Mouse (Mus musculus) CH12.LX (cell line): ENCODE data around the gene Ube2e3. TPM values are rescaled to one million over a fixed set of nuclear protein-coding genes. Genes with fewer than 3 reads are reported as not detected.

Experiments
- DNase-seq: peaks from one replicate; pipeline ENCODE4 v3.0.0-alpha.2; 2013; ENCODE audit errors: extremely low read depth
- H3K27ac ChIP-seq: 2 replicates; pipeline ENCODE4 v1.5.1; 2012; ENCODE audit warnings: low read depth, mild to moderate bottlenecking, control low read depth, moderate library complexity; ENCODE audit not compliant: insufficient read depth
- H3K27me3 ChIP-seq: replicated peaks from 2 replicates; pipeline ENCODE3; 2012; ENCODE audit warnings: inconsistent platforms
- H3K36me3 ChIP-seq, 2 experiments: replicated peaks in 1 of 2; 2 replicates each; pipeline versions ENCODE3 to v1.6.1; 2012; ENCODE audit warnings: inconsistent platforms in 1 of 2, low read length in 1 of 2, mild to moderate bottlenecking in 1 of 2, mixed read lengths in 1 of 2, moderate library complexity in 1 of 2; ENCODE audit not compliant: control insufficient read depth in 1 of 2, insufficient read depth in 1 of 2
- H3K4me1 ChIP-seq, 2 experiments: 2 replicates each; pipeline ENCODE4 v1.6.1; 2012; ENCODE audit warnings: inconsistent platforms in 1 of 2, moderate library complexity in 1 of 2; ENCODE audit not compliant: insufficient read depth in 2 of 2, control insufficient read depth in 1 of 2
- H3K4me2 ChIP-seq: 2 replicates; pipeline ENCODE4 v1.6.1; 2012; ENCODE audit warnings: low read depth, mild to moderate bottlenecking, control low read depth; ENCODE audit not compliant: poor library complexity, insufficient read depth, severe bottlenecking
- H3K4me3 ChIP-seq, 3 experiments: fragments of 150-350 bp in 1 of 3; sonication (generic) in 1 of 3; replicated peaks in 1 of 3; 2 replicates each; pipeline versions ENCODE3 to v1.5.1; 2011 to 2012; ENCODE audit warnings: low read depth in 2 of 3, low read length in 2 of 3, mild to moderate bottlenecking in 2 of 3, moderate library complexity in 2 of 3, control low read depth in 1 of 3, improper control_type of control experiment in 1 of 3, inconsistent platforms in 1 of 3, mixed read lengths in 1 of 3; ENCODE audit not compliant: poor library complexity in 1 of 3
- H3K79me2 ChIP-seq: replicated peaks from 2 replicates; pipeline ENCODE4 v1.6.1; 2012; ENCODE audit warnings: mild to moderate bottlenecking, moderate library complexity; ENCODE audit not compliant: control insufficient read depth, poor library complexity, insufficient read depth, severe bottlenecking; ENCODE audit errors: extremely low read depth
- H3K9ac ChIP-seq: 2 replicates; pipeline ENCODE4 v1.6.1; 2012; ENCODE audit warnings: low read depth, mild to moderate bottlenecking, control low read depth, moderate library complexity; ENCODE audit not compliant: insufficient read depth
- H3K9me3 ChIP-seq: replicated peaks from 2 replicates; pipeline ENCODE3; 2012; ENCODE audit warnings: low read length, inconsistent platforms, mixed read lengths
- CHD2 ChIP-seq: IDR thresholded peaks from 2 replicates; pipeline ENCODE4 v1.6.1; 2011; ENCODE audit warnings: low read length, improper control_type of control experiment
- CTCF ChIP-seq, 2 experiments: IDR thresholded peaks in 1 of 2; conservative IDR thresholded peaks in 1 of 2; 2 replicates each; pipeline ENCODE4 v1.5.1; 2011 to 2012; ENCODE audit warnings: low read depth in 2 of 2, low read length in 2 of 2, improper control_type of control experiment in 1 of 2, inconsistent platforms in 1 of 2, mild to moderate bottlenecking in 1 of 2, moderate library complexity in 1 of 2
- E2F4 ChIP-seq: IDR thresholded peaks from 2 replicates; pipeline ENCODE4 v1.6.1; 2011; ENCODE audit warnings: low read depth, low read length, improper control_type of control experiment; ENCODE audit not compliant: insufficient replicate concordance
- EP300 ChIP-seq: IDR thresholded peaks from 2 replicates; pipeline ENCODE4 v1.6.1; 2011; ENCODE audit warnings: low read length, improper control_type of control experiment
- HCFC1 ChIP-seq: IDR thresholded peaks from 2 replicates; pipeline ENCODE4 v1.6.1; 2012; ENCODE audit warnings: low read depth, mild to moderate bottlenecking, inconsistent platforms, low read length, improper control_type of control experiment
- IRF4 ChIP-seq: IDR thresholded peaks from 2 replicates; pipeline ENCODE4 v1.6.1; 2014; ENCODE audit warnings: low read depth, mild to moderate bottlenecking, inconsistent platforms, low read length, improper control_type of control experiment
- JUN ChIP-seq: IDR thresholded peaks from 2 replicates; pipeline ENCODE4 v1.6.1; 2011; ENCODE audit warnings: low read depth, mild to moderate bottlenecking, low read length, improper control_type of control experiment, moderate library complexity; ENCODE audit not compliant: insufficient read depth
- MAX ChIP-seq: IDR thresholded peaks from 2 replicates; pipeline ENCODE4 v1.6.1; 2011; ENCODE audit warnings: low read length, improper control_type of control experiment
- MAZ ChIP-seq: IDR thresholded peaks from 2 replicates; pipeline ENCODE4 v1.6.1; 2012; ENCODE audit warnings: low read depth, mild to moderate bottlenecking, inconsistent platforms, low read length, improper control_type of control experiment, moderate library complexity
- MEF2A ChIP-seq: IDR thresholded peaks from 2 replicates; pipeline ENCODE4 v1.6.1; 2014; ENCODE audit warnings: low read depth, mild to moderate bottlenecking, inconsistent platforms, low read length, improper control_type of control experiment, borderline replicate concordance
- MXI1 ChIP-seq: IDR thresholded peaks from 2 replicates; pipeline ENCODE4 v1.6.1; 2011; ENCODE audit warnings: mild to moderate bottlenecking, low read depth, low read length, improper control_type of control experiment
- MYC ChIP-seq: IDR thresholded peaks from 2 replicates; pipeline ENCODE4 v1.6.1; 2011; ENCODE audit warnings: low read depth, mild to moderate bottlenecking, improper control_type of control experiment, low read length
- POLR2A ChIP-seq: IDR thresholded peaks from 2 replicates; pipeline ENCODE4 v1.6.1; 2011; ENCODE audit warnings: low read depth, mild to moderate bottlenecking, improper control_type of control experiment, low read length
- POLR2AphosphoS2 ChIP-seq: IDR thresholded peaks from 2 replicates; pipeline ENCODE4 v1.6.1; 2011; ENCODE audit warnings: low read depth, low read length, improper control_type of control experiment
- RAD21 ChIP-seq: IDR thresholded peaks from 2 replicates; pipeline ENCODE4 v1.6.1; 2011; ENCODE audit warnings: low read depth, mild to moderate bottlenecking, low read length, improper control_type of control experiment, moderate library complexity
- RCOR1 ChIP-seq: conservative IDR thresholded peaks from 2 replicates; pipeline ENCODE4 v1.6.1; 2012; ENCODE audit warnings: low read depth, mild to moderate bottlenecking, inconsistent platforms, low read length, improper control_type of control experiment
- SIN3A ChIP-seq: IDR thresholded peaks from 2 replicates; pipeline ENCODE4 v1.6.1; 2012; ENCODE audit warnings: low read length, improper control_type of control experiment, inconsistent platforms
- SMC3 ChIP-seq: IDR thresholded peaks from 2 replicates; pipeline ENCODE4 v1.6.1; 2011; ENCODE audit warnings: low read depth, low read length, improper control_type of control experiment
- TBP ChIP-seq: conservative IDR thresholded peaks from 2 replicates; pipeline ENCODE4 v1.6.1; 2011; ENCODE audit warnings: low read depth, low read length, improper control_type of control experiment
- TCF12 ChIP-seq: IDR thresholded peaks from 2 replicates; pipeline ENCODE4 v1.6.1; 2014; ENCODE audit warnings: low read depth, mild to moderate bottlenecking, inconsistent platforms, low read length, improper control_type of control experiment
- USF1 ChIP-seq: IDR thresholded peaks from 2 replicates; pipeline ENCODE4 v1.6.1; 2014; ENCODE audit warnings: low read depth, mild to moderate bottlenecking, inconsistent platforms, low read length, improper control_type of control experiment
- USF2 ChIP-seq: conservative IDR thresholded peaks from 2 replicates; pipeline ENCODE4 v1.6.1; 2011; ENCODE audit warnings: low read depth, low read length, improper control_type of control experiment
- ZNF384 ChIP-seq: IDR thresholded peaks from 2 replicates; pipeline ENCODE4 v1.6.1; 2012; ENCODE audit warnings: low read depth, low read length, improper control_type of control experiment, inconsistent platforms
- dilution Hi-C: fragments of 300-500 bp; cut with MboI; formaldehyde crosslinking; loops from 2 replicates; pipeline ENCODE4 v1.14.3; 2020; ENCODE audit warnings: low sequenced_read_pairs; ENCODE audit not compliant: extremely low pct_unique_long_range_greater_than_20kb, extremely low pct_ligation_motif_present
- in situ Hi-C: fragments of 300-500 bp; cut with MboI; formaldehyde crosslinking; loops from 3 replicates; pipeline ENCODE4 v1.14.3; 2019; ENCODE audit warnings: low sequenced_read_pairs, low pct_ligation_motif_present, low pct_unique_long_range_greater_than_20kb, mixed read lengths
- polyA plus RNA-seq: library from polyadenylated mRNA; unstranded; fragments of >175 nt; gene quantifications from 2 replicates; pipeline ENCODE4 v1.2.1, GENCODE M21; 2012; ENCODE audit warnings: low read depth; ENCODE audit not compliant: insufficient read length
- total RNA-seq, 2 experiments: library from RNA; depleted of rRNA; stranded (reverse); fragments of 300-350 nt in 1 of 2; fragments of >200 nt in 1 of 2; gene quantifications; 2 replicates each; pipeline ENCODE4 v1.2.3; 2012 to 2014

Gene Ube2e3
- total and polyA plus RNA-seq, 3 experiments: 22.1 to 66.4 (median 44.7) TPM

DNA sequence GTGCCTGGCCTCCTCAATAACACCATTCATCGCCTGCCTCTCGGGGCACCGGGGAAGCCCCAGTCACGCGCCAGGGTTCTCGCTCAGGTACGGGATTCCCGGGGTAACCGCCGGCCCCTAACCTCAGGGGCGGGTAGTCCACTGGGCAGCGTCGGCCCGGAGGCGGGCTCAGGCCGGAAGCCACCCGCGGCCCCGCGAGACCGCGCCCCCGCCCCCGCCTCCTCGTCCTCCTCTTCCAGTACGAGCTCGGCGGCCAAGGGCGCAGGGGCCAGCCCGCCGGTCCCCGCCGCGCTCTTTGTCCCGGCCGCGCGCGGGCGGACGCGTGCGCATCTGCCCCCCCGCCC, 559 bp downstream of the Ube2e3 start (continued):
- TF ChIP-seq MXI1 (peak; percentile 50; the same call in 1 of the 2 replicates), ZNF384 (0 out of 2 replicates have a peak, but pooled peaks have one; percentile 11), MAX (no peak), TBP (no peak), USF2 (no peak; the same call in 1 of the 2 replicates)

DNA sequence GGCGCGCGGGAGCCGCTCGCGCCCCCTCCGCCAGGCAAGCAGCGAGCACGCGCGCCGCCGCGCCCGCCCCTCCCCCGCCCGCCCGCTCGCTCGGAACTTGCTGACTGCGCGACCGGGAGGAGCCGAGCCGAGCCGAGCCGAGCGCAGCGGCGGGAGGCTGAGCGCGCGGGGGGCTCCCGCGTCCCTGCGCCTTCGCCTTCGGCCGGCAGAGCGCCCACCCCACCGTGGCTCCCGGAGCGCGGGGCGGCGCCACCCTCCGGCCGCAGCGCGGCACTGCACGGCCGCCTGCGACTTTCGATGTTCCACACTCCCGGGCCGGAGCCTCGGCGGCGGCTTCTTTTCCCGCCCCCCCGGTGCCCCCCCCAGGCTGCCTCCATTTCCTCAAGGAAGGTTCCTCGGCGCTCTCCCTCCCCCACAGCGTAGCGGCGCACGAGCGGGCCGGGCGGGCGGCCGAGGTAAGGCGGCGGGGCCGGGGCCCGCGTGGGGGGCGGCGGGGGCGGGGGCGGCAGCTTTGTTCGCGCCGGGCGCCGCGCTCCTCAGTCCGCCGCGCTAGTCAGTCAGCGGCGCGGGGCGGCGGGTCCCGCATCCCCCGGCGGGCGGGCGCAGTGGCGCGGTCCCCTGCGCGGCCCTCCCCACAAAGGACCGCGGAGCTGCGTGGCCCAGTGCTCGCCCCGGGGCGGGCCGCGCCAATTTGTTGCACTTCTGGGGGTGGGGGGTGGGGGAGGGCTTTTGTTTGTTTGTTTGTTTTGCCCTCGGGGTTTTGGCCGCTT, 1.2 kb downstream of the Ube2e3 start:
- Histone ChIP-seq H3K27ac (peak overlapping the region; percentile 32; the same call in 1 of the 2 replicates), H3K4me2 (peak overlapping the region; percentile 72; the same call in 1 of the 2 replicates), H3K9ac (peak overlapping the region; percentile 98), H3K4me3 (peak overlapping the region; percentile 67 to 88 (median 76)), H3K27me3 (no peaks in the 10 kb centered on the region), H3K4me1 (peaks cover 6 to 44% of the 10 kb centered on the region in 2 experiments; a peak in 3 of 4 replicates), H3K36me3 (peaks cover 0 to 9% of the 10 kb centered on the region in 2 experiments), H3K9me3 (no peaks in the 10 kb centered on the region), H3K79me2 (peaks cover 2% of the 10 kb centered on the region; the same call in 1 of the 2 replicates)
- dilution Hi-C loops (no loop called here), in situ Hi-C loops (no loop called here)
- peak; percentile 60 for DNase-seq
- TF ChIP-seq JUN (no peak), CTCF (conservative IDR thresholded peaks at IDR 0.05 in 1 of 2, IDR thresholded peaks at IDR 0.05 in 1 of 2; ENCODE audit: low read depth in 2 of 2, low read length in 2 of 2) (peak in 1 of 2 experiments; percentile 62; a peak in 2 of 4 replicates), MXI1 (0 out of 2 replicates have a peak, but pooled peaks have one; percentile 54), USF1 (no peak), EP300 (no peak), RCOR1 (no peak), MYC (no peak), POLR2A (no peak), RAD21 (peak; percentile 20), POLR2AphosphoS2 (no peak), MAZ (0 out of 2 replicates have a peak, but pooled peaks have one; percentile 9), TCF12 (0 out of 2 replicates have a peak, but pooled peaks have one; percentile 9), CHD2 (no peak), HCFC1 (no peak), IRF4 (no peak), SMC3 (no peak; the same call in 1 of the 2 replicates), SIN3A (0 out of 2 replicates have a peak, but pooled peaks have one; percentile 0), MEF2A (no peak), E2F4 (no peak)
